Mouse (Mus musculus): ENCODE data around the gene Gm7929.
A peak's percentile ranks its signal among the peaks of the same experiment; 100 is the strongest.
"Not testable (repeated sequence)": the region's sequence is repeated elsewhere in the genome, so short reads cannot be mapped to it uniquely, and the experiment has no call there.

Gene Gm7929

GRCm38 (mm10) chr14:41750514-41750913 lies at the start of gene Gm7929:
Gm7929 (minus strand) TSS chr14:41750614.
- not testable (repeated sequence) for DNase-seq (ENCODE audit: low spot score in 2 of 2)

GRCm38 (mm10) chr14:41772341-41772740 lies 21.9 kb upstream of the Gm7929 start, which contains the start of gene Gm47189:
Gm47189 (minus strand) TSS chr14:41772441.
- DNase-seq (ENCODE audit: low spot score in 2 of 2) = not testable (repeated sequence)

- DNase-seq (ENCODE audit: low spot score in 2 of 2) = peak; percentile 4 to 8
Measured at GRCm38 (mm10) chr14:41755931-41756330, 5.5 kb upstream of the Gm7929 start.

- not testable (repeated sequence) for DNase-seq (ENCODE audit: low spot score in 2 of 2)
Measured at GRCm38 (mm10) chr14:41723437-41723836, 27.0 kb downstream of the Gm7929 start.

- DNase-seq (ENCODE audit: low spot score in 2 of 2) = not testable (repeated sequence)
Measured at GRCm38 (mm10) chr14:41717180-41717579, 33.2 kb downstream of the Gm7929 start.

- not testable (repeated sequence) for DNase-seq (ENCODE audit: low spot score in 2 of 2)
Measured at GRCm38 (mm10) chr14:41701785-41702184, 48.6 kb downstream of the Gm7929 start, which contains the start of gene Gm8068. Gm8068 (minus strand) TSS chr14:41701885.
